Mouse (Mus musculus) lung, adult 2 months (tissue): Measurements from ENCODE around the gene Hist1h2bb. TPM values are rescaled to one million over a fixed set of nuclear protein-coding genes. Genes with fewer than 3 reads are reported as not detected.
"Not testable (repeated sequence)": the region's sequence is repeated elsewhere in the genome, so short reads cannot be mapped to it uniquely, and the experiment has no call there.

Experiments
- DNase-seq: peaks from one replicate; pipeline ENCODE4 v3.0.0; 2022
- H3K4me1 ChIP-seq: fragments of 200-500 bp; 2 replicates; pipeline ENCODE4 v1.6.1; 2011; ENCODE audit warnings: low read length; ENCODE audit not compliant: control insufficient read depth, insufficient read depth
- H3K4me3 ChIP-seq: fragments of 200-500 bp; replicated peaks from 2 replicates; pipeline ENCODE3; 2011; ENCODE audit warnings: low read depth, mild to moderate bottlenecking, control low read depth, low read length; ENCODE audit errors: extremely low read depth
- CTCF ChIP-seq: fragments of 200-500 bp; IDR thresholded peaks from 2 replicates; pipeline ENCODE4 v1.5.1; 2011; ENCODE audit warnings: mild to moderate bottlenecking, low read length, control low read depth; ENCODE audit not compliant: insufficient read depth
- POLR2A ChIP-seq: fragments of 200-500 bp; IDR thresholded peaks from 2 replicates; pipeline ENCODE4 v1.6.1; 2011; ENCODE audit warnings: low read depth, mild to moderate bottlenecking, control low read depth, low read length, borderline replicate concordance; ENCODE audit errors: extremely low read depth
- WGBS: fragments of 180-500 bp; shearing (Covaris S2); methylation state at CpG from one replicate; pipeline ENCODE4 v1.1.7; 2018; 5-methylcytosine and 5-hydroxymethylcytosine counted together
- polyA plus RNA-seq: library from polyadenylated mRNA; depleted of rRNA; stranded (reverse); fragments of >200 nt; gene quantifications from 2 replicates; pipeline ENCODE4 v1.2.3, GENCODE M21; 2012; rRNA removed

Hist1h2bb gene
- polyA plus RNA-seq, 1 experiment, result 2.5 TPM

GRCm38 (mm10) chr13:23764324-23765171 lies 18.0 kb downstream of the Hist1h2bb start:
- 49% methylated on average over 12 of the region's 12 CpGs for WGBS
- TF ChIP-seq POLR2A (no peak), CTCF (no peak)
- Histone ChIP-seq H3K4me3 (no peak overlapping the region), H3K4me1 (peaks cover 2% of the 10 kb centered on the region; the same call in 1 of the 2 replicates)
- DNase-seq, result no peak

GRCm38 (mm10) chr13:23765172-23765513 lies 18.6 kb downstream of the Hist1h2bb start:
- no peak for DNase-seq
- TF ChIP-seq POLR2A (no peak), CTCF (no peak)
- WGBS, result 69% methylated on average over 1 of the region's 1 CpGs
- peaks cover 2% of the 10 kb centered on the region; the same call in 1 of the 2 replicates for H3K4me1 ChIP-seq
- no peak overlapping the region for H3K4me3 ChIP-seq

- TF ChIP-seq CTCF (no peak), POLR2A (no peak)
- DNase-seq, result no peak
- H3K4me1 ChIP-seq, result no peaks in the 10 kb centered on the region
Measured at GRCm38 (mm10) chr13:23766772-23767171, 20.2 kb downstream of the Hist1h2bb start.

GRCm38 (mm10) chr13:23768834-23769397 lies 22.4 kb downstream of the Hist1h2bb start:
- H3K4me3 ChIP-seq, result no peak overlapping the region
- TF ChIP-seq CTCF, result no peak
- TF ChIP-seq POLR2A, result no peak
- H3K4me1 ChIP-seq, result no peaks in the 10 kb centered on the region
- 38% methylated on average over 5 of the region's 5 CpGs for WGBS
- no peak for DNase-seq

More at GRCm38 (mm10) chr13:23766772-23767171, 20.2 kb downstream of the Hist1h2bb start:
- no peak overlapping the region for H3K4me3 ChIP-seq

GRCm38 (mm10) chr13:23769613-23770012 lies 23.1 kb downstream of the Hist1h2bb start, which contains the start of gene Trim38:
Gene Trim38 (plus strand): TSS chr13:23769913.
- DNase-seq, H3K4me1 ChIP-seq, H3K4me3 ChIP-seq: not testable (repeated sequence)
- WGBS, result 90% methylated on average over 2 of the region's 2 CpGs

- DNase-seq, result no peak
- Histone ChIP-seq H3K4me1 (no peaks in the 10 kb centered on the region), H3K4me3 (no peak overlapping the region)
- 28% methylated on average over 21 of the region's 21 CpGs for WGBS
- TF ChIP-seq CTCF (no peak), POLR2A (no peak)
Measured at GRCm38 (mm10) chr13:23772561-23773313, 26.2 kb downstream of the Hist1h2bb start.

- Histone ChIP-seq H3K4me3 (no peak overlapping the region), H3K4me1 (no peaks in the 10 kb centered on the region)
- no peak for DNase-seq
- 89% methylated on average over 7 of the region's 7 CpGs for WGBS
- TF ChIP-seq CTCF (no peak), POLR2A (no peak)
Measured at GRCm38 (mm10) chr13:23778339-23778738, 31.8 kb downstream of the Hist1h2bb start.

GRCm38 (mm10) chr13:23779025-23779424 lies 32.5 kb downstream of the Hist1h2bb start:
- DNase-seq, result no peak
- 72% methylated on average over 4 of the region's 4 CpGs for WGBS
- TF ChIP-seq POLR2A (no peak), CTCF (no peak)
- Histone ChIP-seq H3K4me1 (no peaks in the 10 kb centered on the region), H3K4me3 (no peak overlapping the region)

- Histone ChIP-seq H3K4me3 (no peak overlapping the region), H3K4me1 (no peaks in the 10 kb centered on the region)
- 28% methylated on average over 2 of the region's 2 CpGs for WGBS
- TF ChIP-seq POLR2A (no peak), CTCF (peak; percentile 37; the same call in 1 of the 2 replicates)
- no peak for DNase-seq
Measured at GRCm38 (mm10) chr13:23792520-23792919, 46.0 kb downstream of the Hist1h2bb start.

Other genes starting within 250 kb of the Hist1h2bb start
- gene Hist1h4h, start 215.7 kb upstream of the Hist1h2bb start, polyA plus RNA-seq, result 27.1 and 28.0 TPM in 2 replicates
- gene Hist1h2af, start 212.8 kb upstream of the Hist1h2bb start, polyA plus RNA-seq, result 28.7 and 47.1 TPM in 2 replicates
- gene Hist1h3g, start 211.3 kb upstream of the Hist1h2bb start, polyA plus RNA-seq, result 2.1 and 2.3 TPM in 2 replicates
- 0.66 and 0.87 TPM in 2 replicates for gene Hist1h2bh, start 203.3 kb upstream of the Hist1h2bb start, polyA plus RNA-seq
- gene Hist1h3f, start 202.7 kb upstream of the Hist1h2bb start, polyA plus RNA-seq, result 1.3 and 1.7 TPM in 2 replicates
- gene Hist1h4f, start 195.1 kb upstream of the Hist1h2bb start, polyA plus RNA-seq, result 1.4 and 1.8 TPM in 2 replicates
- gene Hist1h1d, start 193.5 kb upstream of the Hist1h2bb start, polyA plus RNA-seq, result 0.10 and 0.12 TPM in 2 replicates
- gene Hist1h3e, start 184.4 kb upstream of the Hist1h2bb start, polyA plus RNA-seq, result 8.4 and 9.2 TPM in 2 replicates
- gene Hist1h2ae, start 175.5 kb upstream of the Hist1h2bb start, polyA plus RNA-seq, result 1.8 and 2.3 TPM in 2 replicates
- 9.8 and 22.7 TPM in 2 replicates for gene Hist1h2bg, start 175.3 kb upstream of the Hist1h2bb start, polyA plus RNA-seq
- 2.7 and 3.4 TPM in 2 replicates for gene Hist1h2bf, start 172.5 kb upstream of the Hist1h2bb start, polyA plus RNA-seq
- gene Hist1h2ad, start 172.4 kb upstream of the Hist1h2bb start, polyA plus RNA-seq, result 1.2 and 2.0 TPM in 2 replicates
- 2.6 and 4.5 TPM in 2 replicates for gene Hist1h3d, start 171.0 kb upstream of the Hist1h2bb start, polyA plus RNA-seq
- 9.0 and 9.5 TPM in 2 replicates for gene Hist1h4d, start 165.1 kb upstream of the Hist1h2bb start, polyA plus RNA-seq
- gene Hist1h2be, start 125.6 kb upstream of the Hist1h2bb start, polyA plus RNA-seq, result 2.7 and 3.0 TPM in 2 replicates
- 2.0 and 2.4 TPM in 2 replicates for gene Hist1h1e, start 124.2 kb upstream of the Hist1h2bb start, polyA plus RNA-seq
- gene Hist1h2ac, start 62.8 kb upstream of the Hist1h2bb start, polyA plus RNA-seq, result 0.45 and 0.61 TPM in 2 replicates
- gene Hist1h2bc, start 62.5 kb upstream of the Hist1h2bb start, polyA plus RNA-seq, result 142 and 182 TPM in 2 replicates
- gene Hist1h1t, start 50.9 kb upstream of the Hist1h2bb start, polyA plus RNA-seq, result not detected in 2 replicates
- 6.3 and 6.8 TPM in 2 replicates for gene Hist1h4c, start 48.3 kb upstream of the Hist1h2bb start, polyA plus RNA-seq
- gene Hfe, start 35.9 kb upstream of the Hist1h2bb start, polyA plus RNA-seq, result 21.3 and 24.2 TPM in 2 replicates
- 38.1 and 46.7 TPM in 2 replicates for gene Hist1h1c, start 7.9 kb upstream of the Hist1h2bb start, polyA plus RNA-seq
- 1.2 and 2.9 TPM in 2 replicates for gene Hist1h3c, start 1.1 kb upstream of the Hist1h2bb start, polyA plus RNA-seq
- 2.0 and 3.9 TPM in 2 replicates for gene Hist1h2ab, start 4.4 kb downstream of the Hist1h2bb start, polyA plus RNA-seq
- 2.6 and 3.8 TPM in 2 replicates for gene Hist1h3b, start 5.5 kb downstream of the Hist1h2bb start, polyA plus RNA-seq
- gene Hist1h4b, start 10.3 kb downstream of the Hist1h2bb start, polyA plus RNA-seq, result 2.5 and 2.8 TPM in 2 replicates
- gene Hist1h4a, start 14.5 kb downstream of the Hist1h2bb start, polyA plus RNA-seq, result 2.4 and 2.9 TPM in 2 replicates
- gene Hist1h3a, start 15.7 kb downstream of the Hist1h2bb start, polyA plus RNA-seq, result 3.1 and 4.3 TPM in 2 replicates
- gene Hist1h1a, start 16.9 kb downstream of the Hist1h2bb start, polyA plus RNA-seq, result not detected in 2 replicates
- 0.07 TPM in 1 of 2 replicates, not detected in the other for gene Trim38, start 23.2 kb downstream of the Hist1h2bb start, polyA plus RNA-seq
- gene Slc17a2, start 60.3 kb downstream of the Hist1h2bb start, polyA plus RNA-seq, result 0.32 and 0.52 TPM in 2 replicates
- 0.02 TPM in 1 of 2 replicates, not detected in the other for gene Slc17a3, start 92.7 kb downstream of the Hist1h2bb start, polyA plus RNA-seq
- not detected in 2 replicates for gene Slc17a1, start 121.0 kb downstream of the Hist1h2bb start, polyA plus RNA-seq
- gene Slc17a4, start 168.3 kb downstream of the Hist1h2bb start, polyA plus RNA-seq, result 0.07 TPM in 1 of 2 replicates, not detected in the other
- gene Hist1h2ba, start 187.4 kb downstream of the Hist1h2bb start, polyA plus RNA-seq, result not detected in 2 replicates
- not detected in 2 replicates for gene Hist1h2aa, start 187.7 kb downstream of the Hist1h2bb start, polyA plus RNA-seq
- not detected in 2 replicates for gene Scgn, start 244.5 kb downstream of the Hist1h2bb start, polyA plus RNA-seq